Mouse (Mus musculus): Measurements from ENCODE around the gene Cep63.

The Cep63 gene

GRCm38 (mm10) chr9:102558463-102558862, 67.9 kb downstream of the Cep63 start:
- no peak for DNase-seq (ENCODE audit: low read depth)

DNA sequence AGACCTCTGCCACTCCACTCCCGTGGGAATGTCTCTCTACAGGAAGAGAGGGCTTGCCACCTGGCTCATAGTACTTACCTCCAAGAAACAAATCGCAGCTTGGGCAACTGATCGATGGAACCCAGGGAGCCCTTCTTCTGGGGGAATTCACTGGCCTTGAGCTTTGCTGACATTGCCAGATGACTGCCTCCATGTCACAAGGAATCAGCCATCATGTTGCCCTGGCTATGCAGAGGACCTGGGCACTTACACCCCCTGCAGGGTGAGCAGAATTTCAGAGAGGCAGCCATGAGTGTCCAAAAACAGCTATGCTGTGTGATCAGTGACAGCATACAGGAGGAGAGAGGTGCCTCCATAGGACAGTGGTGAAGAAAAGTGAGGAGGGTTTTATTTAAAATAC, 72.6 kb downstream of the Cep63 start:
- DNase-seq (ENCODE audit: low read depth), result no peak

DNA sequence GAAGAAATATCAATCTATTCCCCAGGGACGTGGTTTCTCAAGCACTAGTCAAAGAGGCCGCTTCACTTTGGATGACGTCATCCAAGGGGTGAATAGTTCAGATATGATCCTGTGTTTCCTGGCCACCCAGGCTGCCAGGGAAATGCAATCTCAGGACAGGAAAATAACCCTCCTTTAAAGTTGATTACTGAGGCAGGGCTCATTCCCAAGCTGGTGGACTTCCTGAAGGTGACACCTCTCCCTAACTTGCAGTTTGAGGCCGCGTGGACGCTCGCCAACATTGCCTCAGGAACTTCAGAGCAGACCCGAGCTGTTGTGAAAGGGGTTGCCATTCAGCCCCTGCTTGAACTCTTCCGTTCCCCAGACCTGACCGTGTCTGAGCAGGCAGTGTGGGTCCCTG, 74.6 kb downstream of the Cep63 start:
- DNase-seq (ENCODE audit: low read depth), result no peak

DNA sequence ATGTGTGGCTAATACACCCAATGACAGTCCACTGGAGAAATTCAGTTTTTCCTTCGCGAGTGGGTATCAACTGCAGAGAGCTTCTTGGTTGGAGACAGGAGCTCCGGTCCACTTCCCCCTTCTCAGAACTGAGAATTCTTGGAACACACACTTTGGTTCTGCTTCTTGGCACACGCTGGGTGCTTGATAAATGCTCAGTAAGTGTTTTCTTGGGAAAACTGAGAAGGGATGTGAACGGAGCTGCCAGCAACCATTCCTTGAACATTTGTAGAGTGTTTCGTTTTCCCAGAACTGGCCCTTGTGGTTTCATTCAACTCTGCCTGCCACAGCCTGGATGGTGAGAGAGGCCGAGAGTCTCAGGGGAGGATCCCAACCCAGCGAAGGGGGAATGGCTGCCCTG, 77.1 kb downstream of the Cep63 start:
- DNase-seq (ENCODE audit: low read depth), result no peak

DNA sequence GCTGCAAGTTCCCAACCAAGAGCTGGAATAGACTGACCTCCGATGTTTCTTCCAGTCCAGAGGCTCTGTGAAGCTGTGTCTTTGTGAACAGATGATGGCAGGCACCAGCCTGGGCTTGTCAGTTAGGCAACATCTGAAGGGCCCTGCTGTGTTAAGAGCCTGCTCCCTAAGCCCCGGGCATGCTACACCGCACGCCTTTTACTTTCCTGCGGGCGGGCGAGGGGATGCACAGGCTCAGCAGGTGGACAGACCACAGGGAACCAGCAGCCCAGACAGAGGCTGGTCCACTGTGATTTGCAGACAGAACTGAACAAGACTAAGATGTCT, 79.3 kb downstream of the Cep63 start:
- DNase-seq (ENCODE audit: low read depth), result no peak

- no peak for DNase-seq (ENCODE audit: low read depth)
These were observed 79.9 kb downstream of the Cep63 start for GRCm38 (mm10) chr9:102546256-102547027.

DNA sequence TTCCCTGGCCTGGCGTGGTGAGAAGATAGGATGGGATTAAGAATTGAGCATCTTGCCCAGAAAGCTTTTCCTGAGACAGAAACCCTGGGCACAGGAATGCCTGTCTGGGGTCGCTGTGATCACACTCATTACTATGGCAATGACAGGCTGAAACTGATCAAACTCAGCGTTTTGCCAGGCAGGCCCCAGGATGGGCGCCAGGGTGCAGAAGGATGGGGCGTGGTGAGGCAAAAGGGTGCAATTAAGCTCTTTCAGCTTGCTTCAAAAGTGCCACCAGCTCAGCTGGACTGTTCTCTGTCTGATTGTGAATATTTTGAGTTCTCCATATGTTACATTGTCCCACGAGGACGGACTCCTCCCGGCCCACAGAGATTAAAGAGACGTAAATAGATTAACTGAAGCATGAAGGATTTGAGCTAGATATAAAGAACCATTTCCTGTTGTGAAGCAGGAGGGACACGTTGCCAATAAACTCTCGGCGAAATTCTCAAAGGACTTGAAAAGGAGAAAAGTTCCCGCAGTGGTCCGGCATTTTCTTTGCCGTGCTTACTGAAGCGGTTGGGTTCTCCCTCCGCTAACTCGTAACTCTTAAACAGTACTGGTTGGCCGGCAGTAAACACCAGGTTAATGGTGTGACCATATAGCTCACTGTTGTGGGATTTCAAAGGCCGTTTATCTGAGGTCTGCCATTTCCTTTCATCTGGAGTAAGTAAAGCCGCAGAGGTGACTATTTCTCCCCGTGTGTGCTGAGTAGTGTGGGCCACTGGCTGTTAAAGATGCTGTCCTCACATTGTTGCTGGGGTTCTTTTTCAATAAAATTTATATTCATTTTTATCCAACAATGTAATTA, 80.7 kb downstream of the Cep63 start:
- no peak for DNase-seq (ENCODE audit: low read depth)

GRCm38 (mm10) chr9:102544773-102545366, 81.5 kb downstream of the Cep63 start:
- peak; percentile 61 for DNase-seq (ENCODE audit: low read depth)

DNA sequence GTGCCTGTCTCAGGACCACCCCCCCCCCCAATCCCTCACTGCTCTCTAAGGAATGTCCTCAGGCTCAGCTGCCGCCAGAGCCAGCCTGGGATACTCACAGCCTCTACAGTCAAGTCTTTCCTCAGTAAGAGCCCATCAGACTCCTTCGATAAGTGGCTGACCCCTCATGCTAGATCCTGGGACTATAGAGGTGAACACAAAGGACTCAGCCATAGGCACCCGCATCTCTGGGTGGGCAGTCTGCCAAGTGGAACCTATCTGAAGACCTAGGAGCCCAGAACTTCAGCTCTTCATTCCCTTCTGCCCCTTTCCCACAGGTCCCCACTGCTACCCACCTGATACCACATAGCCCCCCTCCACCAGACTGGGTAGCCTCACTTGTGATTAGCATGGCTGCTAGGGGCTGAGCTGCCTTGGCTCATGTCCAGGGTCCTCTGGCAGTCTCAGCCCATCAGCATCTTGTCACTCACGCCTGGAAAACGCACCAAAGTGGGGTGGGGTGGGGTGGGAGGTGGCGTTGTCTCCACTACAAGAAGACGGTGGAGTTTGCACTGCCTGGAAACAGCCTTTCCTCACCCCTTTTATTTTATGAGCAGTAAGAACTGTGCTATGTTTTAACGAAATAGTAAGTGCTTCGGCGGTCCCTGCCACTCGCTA, 82.1 kb downstream of the Cep63 start:
- no peak for DNase-seq (ENCODE audit: low read depth)

GRCm38 (mm10) chr9:102543761-102544115, 82.6 kb downstream of the Cep63 start:
- no peak for DNase-seq (ENCODE audit: low read depth)

DNA sequence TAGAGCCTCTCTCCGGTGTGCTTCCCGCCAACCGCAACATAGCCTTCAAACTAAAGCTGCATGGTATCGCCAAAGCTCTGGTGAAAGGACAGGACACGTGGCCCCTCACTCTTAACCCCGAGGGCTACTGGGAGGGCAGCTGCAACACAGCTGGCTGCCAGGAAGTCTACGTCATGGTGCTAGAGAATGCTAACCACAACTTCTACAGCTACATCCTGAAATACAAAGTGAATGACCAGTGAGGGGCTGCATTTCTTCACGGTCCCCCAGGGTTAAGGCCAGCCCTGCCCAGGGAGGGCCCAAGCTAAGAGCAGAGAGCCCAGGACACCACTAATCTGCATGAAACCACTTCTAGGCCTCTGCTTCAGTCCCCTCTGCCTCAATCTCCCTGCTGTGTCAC, 83.8 kb downstream of the Cep63 start:
- no peak for DNase-seq (ENCODE audit: low read depth)

- DNase-seq (ENCODE audit: low read depth), result no peak
These were observed 84.7 kb downstream of the Cep63 start for GRCm38 (mm10) chr9:102541666-102542065.

DNA sequence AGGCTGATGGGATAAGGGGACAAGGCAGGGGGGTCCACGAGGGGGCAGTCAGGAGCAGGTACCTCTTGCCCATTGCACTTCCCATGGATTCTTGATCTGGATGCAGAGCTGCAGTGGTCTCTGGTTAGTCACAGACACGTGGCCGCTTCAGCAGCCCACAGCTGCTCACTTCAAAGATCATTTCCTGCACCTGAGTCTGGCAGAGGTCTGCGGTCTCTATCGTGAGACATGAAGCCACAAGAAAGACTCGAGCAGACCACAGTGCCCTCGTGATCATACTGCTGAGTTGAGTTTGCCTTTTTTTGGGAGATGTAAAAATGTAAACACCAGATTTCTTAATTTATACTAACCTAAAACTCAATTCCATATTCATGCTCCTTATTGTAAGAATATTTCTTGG, 86.6 kb downstream of the Cep63 start:
- DNase-seq (ENCODE audit: low read depth), result no peak

- DNase-seq (ENCODE audit: low read depth), result no peak
These were observed 89.4 kb downstream of the Cep63 start for GRCm38 (mm10) chr9:102536968-102537367.

Measured in c-Kit-positive CD71-negative TER-119-negative erythroid progenitor cells, embryonic 14.5 days (primary cell).